Mouse (Mus musculus): Measurements from ENCODE around the gene Slc37a1. TPM values are rescaled to one million over a fixed set of nuclear protein-coding genes. Genes with fewer than 3 reads are reported as not detected.

Slc37a1 gene
- polyA plus RNA-seq, 1 experiment from 2014 or later = 10.5 TPM

DNA sequence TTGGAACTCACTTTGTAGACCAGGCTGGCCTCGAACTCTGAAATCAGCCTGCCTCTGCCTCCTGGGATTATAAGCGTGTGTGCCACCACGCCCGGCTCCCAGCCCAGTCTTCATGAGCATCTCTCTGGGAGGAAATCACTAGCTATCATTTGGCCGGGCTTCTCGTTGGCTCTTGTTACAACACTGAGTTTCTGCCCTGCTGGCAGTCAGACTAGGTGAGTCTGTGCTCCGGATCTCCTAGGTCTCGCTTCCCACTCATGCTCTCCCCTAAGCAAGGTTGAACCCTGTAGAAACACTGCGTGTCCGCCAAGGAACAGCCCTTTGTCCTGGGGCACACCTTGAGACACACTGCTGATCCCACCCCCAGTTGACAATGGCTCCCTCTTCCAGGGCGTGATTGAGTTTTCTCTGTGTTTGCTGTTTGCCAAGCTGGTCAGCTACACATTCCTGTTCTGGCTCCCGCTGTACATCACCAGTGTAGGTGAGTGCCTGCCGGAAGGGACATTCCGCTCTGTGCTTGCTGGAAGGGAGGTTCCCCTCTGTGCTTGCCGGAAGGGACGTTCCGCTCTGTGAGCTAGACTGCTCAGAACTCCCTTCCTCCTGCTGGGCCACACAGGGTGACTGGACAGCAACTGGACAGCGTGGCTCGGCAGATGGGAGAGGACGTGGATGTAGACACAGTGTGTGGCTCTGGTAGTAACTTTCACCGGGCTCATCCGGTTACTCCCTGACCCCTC, 48.9 kb downstream of the Slc37a1 start:
- no peaks in the 10 kb centered on the region for H3K27me3 ChIP-seq (ENCODE audit: control insufficient read depth, insufficient read depth, low read length)
- no peak overlapping the region for H3K4me3 ChIP-seq (ENCODE audit: low read length)
- 81% methylated on average over 22 of the region's 22 CpGs for WGBS
- no peaks in the 10 kb centered on the region for H3K4me1 ChIP-seq (ENCODE audit: control insufficient read depth, insufficient read depth, low read length)
- no peak overlapping the region for H3K4me2 ChIP-seq (ENCODE audit: low read depth, low read length)
- no peaks in the 10 kb centered on the region for H3K36me3 ChIP-seq (ENCODE audit: control insufficient read depth, insufficient read depth)
- H3K9ac ChIP-seq (ENCODE audit: low read length) = no peak overlapping the region
- H3K9me3 ChIP-seq (replicated peaks; ENCODE audit: control insufficient read depth, low read length) = no peaks in the 10 kb centered on the region
- no peak for ATAC-seq (replicated peaks; ENCODE audit: extremely low read depth, insufficient read depth, low FRiP score)
- H3K27ac ChIP-seq (ENCODE audit: low read length) = no peak overlapping the region

DNA sequence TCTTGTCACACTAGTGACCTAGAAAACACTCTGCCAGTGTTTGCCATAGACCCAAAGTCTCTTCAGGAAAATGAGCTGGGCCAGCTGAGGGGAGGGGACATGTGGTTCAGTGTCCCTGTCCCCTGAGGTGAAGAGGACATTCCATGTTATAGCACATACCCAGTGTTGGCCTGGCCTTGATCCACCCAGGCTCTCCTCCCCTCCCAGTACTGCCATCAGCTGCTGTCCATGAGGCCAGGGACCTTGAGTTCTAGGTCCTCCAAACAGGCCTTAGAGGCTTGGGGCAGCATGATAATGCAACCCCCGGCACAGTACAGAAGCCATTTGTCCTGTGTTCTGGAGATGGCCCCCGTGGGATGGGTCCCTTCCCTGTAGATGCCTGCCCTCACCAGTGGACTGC, 53.2 kb downstream of the Slc37a1 start:
- ATAC-seq (replicated peaks; ENCODE audit: extremely low read depth, insufficient read depth, low FRiP score) = no peak
- H3K27ac ChIP-seq (ENCODE audit: low read length) = no peak overlapping the region
- H3K9me3 ChIP-seq (replicated peaks; ENCODE audit: control insufficient read depth, low read length) = no peaks in the 10 kb centered on the region
- H3K4me1 ChIP-seq (ENCODE audit: control insufficient read depth, insufficient read depth, low read length) = no peaks in the 10 kb centered on the region
- no peak overlapping the region for H3K9ac ChIP-seq (ENCODE audit: low read length)
- no peaks in the 10 kb centered on the region for H3K27me3 ChIP-seq (ENCODE audit: control insufficient read depth, insufficient read depth, low read length)
- no peaks in the 10 kb centered on the region for H3K36me3 ChIP-seq (ENCODE audit: control insufficient read depth, insufficient read depth)
- H3K4me2 ChIP-seq (ENCODE audit: low read depth, low read length) = no peak overlapping the region
- H3K4me3 ChIP-seq (ENCODE audit: low read length) = no peak overlapping the region
- 80% methylated on average over 2 of the region's 2 CpGs for WGBS

DNA sequence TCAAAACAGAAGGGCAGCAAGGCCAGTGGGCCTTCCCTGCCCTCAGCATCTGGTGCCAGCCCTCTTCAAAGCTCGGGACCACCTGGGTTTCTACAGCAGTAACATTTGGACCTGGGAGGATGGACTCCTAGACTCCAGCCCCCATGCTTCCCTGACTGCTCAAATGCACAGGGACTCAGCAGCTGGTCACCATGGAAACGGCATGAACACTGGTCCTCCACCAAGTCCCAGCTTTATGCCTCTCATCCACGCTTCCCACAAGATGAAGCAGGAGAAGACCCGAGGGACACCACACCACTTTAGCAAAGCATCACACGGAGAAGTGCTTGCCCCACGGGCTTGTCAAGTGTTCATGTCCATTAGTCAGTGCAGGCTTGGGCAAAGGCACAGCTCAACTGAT, 55.6 kb downstream of the Slc37a1 start:
- ATAC-seq (replicated peaks; ENCODE audit: extremely low read depth, insufficient read depth, low FRiP score) = no peak
- H3K36me3 ChIP-seq (ENCODE audit: control insufficient read depth, insufficient read depth) = no peaks in the 10 kb centered on the region
- no peak overlapping the region for H3K4me2 ChIP-seq (ENCODE audit: low read depth, low read length)
- no peak overlapping the region for H3K4me3 ChIP-seq (ENCODE audit: low read length)
- H3K27ac ChIP-seq (ENCODE audit: low read length) = no peak overlapping the region
- 78% methylated on average over 6 of the region's 6 CpGs for WGBS
- H3K4me1 ChIP-seq (ENCODE audit: control insufficient read depth, insufficient read depth, low read length) = no peaks in the 10 kb centered on the region
- H3K9me3 ChIP-seq (replicated peaks; ENCODE audit: control insufficient read depth, low read length) = no peaks in the 10 kb centered on the region
- no peak overlapping the region for H3K9ac ChIP-seq (ENCODE audit: low read length)
- H3K27me3 ChIP-seq (ENCODE audit: control insufficient read depth, insufficient read depth, low read length) = no peaks in the 10 kb centered on the region

DNA sequence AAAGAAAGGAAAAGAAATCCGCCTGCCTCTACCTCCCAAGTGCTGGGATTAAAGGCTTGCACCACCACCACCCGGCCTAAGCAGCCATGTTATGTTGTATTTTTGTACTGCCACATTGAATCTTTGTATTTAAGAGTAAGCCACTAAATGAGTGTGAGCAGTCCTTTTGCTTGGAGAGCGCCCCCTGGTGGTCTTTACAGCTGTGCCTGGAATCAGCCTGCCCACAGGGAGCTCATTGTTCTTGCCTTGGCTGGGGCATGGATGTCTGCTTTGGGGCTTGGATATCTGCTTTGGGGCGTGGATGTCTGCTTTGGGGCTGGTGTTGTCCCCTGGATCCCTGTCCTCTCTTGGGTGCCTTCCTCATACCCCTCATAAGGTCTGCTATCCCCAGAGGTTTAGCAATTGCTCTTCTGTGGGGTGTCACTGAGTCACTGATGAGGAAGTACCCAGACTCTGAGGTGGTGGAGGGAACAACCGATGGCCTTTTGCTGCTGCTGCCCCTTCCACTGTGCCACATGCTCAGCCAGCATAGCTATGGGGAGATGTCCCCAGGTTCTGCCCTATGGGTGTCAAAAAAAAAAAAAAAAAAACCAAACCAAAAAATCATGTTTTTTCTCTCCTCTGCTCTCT, 57.7 kb downstream of the Slc37a1 start:
- Histone ChIP-seq H3K4me1 (ENCODE audit: control insufficient read depth, insufficient read depth, low read length) (no peaks in the 10 kb centered on the region), H3K4me2 (ENCODE audit: low read depth, low read length) (no peak overlapping the region), H3K9me3 (replicated peaks; ENCODE audit: control insufficient read depth, low read length) (no peaks in the 10 kb centered on the region), H3K4me3 (ENCODE audit: low read length) (no peak overlapping the region), H3K27ac (ENCODE audit: low read length) (no peak overlapping the region), H3K36me3 (ENCODE audit: control insufficient read depth, insufficient read depth) (no peaks in the 10 kb centered on the region), H3K9ac (ENCODE audit: low read length) (no peak overlapping the region), H3K27me3 (ENCODE audit: control insufficient read depth, insufficient read depth, low read length) (no peaks in the 10 kb centered on the region)
- WGBS = 43% methylated on average over 5 of the region's 5 CpGs
- no peak for ATAC-seq (replicated peaks; ENCODE audit: extremely low read depth, insufficient read depth, low FRiP score)

DNA sequence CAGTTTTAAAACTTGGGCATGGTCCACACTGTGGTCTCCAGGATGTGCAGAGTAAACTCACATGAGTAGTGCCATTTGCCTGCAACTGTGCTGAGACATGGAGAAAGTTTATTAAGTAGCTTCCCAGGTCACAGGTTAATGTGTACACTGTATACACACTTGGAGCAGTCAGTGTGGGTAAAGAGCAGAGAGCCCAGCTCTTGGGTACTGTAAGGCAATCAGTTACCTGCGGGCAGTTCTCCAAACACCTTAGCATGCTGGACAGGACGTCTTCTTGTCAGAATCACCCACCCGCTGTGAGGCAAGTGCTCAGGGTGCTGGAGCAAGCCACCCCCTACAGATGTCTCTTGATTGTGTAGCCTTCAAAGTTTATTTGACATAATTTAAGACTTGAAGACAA, 58.2 kb downstream of the Slc37a1 start:
- no peak for ATAC-seq (replicated peaks; ENCODE audit: extremely low read depth, insufficient read depth, low FRiP score)
- Histone ChIP-seq H3K27me3 (ENCODE audit: control insufficient read depth, insufficient read depth, low read length) (no peaks in the 10 kb centered on the region), H3K36me3 (ENCODE audit: control insufficient read depth, insufficient read depth) (no peaks in the 10 kb centered on the region), H3K4me3 (ENCODE audit: low read length) (no peak overlapping the region), H3K4me1 (ENCODE audit: control insufficient read depth, insufficient read depth, low read length) (no peaks in the 10 kb centered on the region), H3K27ac (ENCODE audit: low read length) (no peak overlapping the region), H3K4me2 (ENCODE audit: low read depth, low read length) (no peak overlapping the region), H3K9ac (ENCODE audit: low read length) (no peak overlapping the region), H3K9me3 (replicated peaks; ENCODE audit: control insufficient read depth, low read length) (no peaks in the 10 kb centered on the region)
- 90% methylated on average over 3 of the region's 3 CpGs for WGBS

DNA sequence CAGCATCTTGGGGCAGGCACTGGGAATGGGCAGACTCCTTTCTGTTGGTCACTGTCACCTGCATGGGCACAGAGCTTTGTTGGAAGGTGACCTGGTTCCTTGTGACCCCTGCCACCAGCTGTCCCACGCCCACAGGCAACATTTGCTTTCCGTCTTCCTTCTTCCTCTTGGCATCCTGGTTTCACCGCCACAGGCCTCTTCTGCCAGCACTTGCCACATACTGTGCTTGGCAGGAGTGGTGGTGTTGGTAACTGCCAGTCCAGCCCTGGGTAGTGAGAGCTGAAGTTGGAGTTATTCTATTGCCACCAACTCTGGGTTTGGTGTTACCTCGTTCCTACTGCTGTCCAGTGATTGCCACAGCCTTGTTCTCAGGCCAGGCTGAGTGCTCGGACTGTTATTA, 61.5 kb downstream of the Slc37a1 start:
- Histone ChIP-seq H3K27me3 (ENCODE audit: control insufficient read depth, insufficient read depth, low read length) (no peaks in the 10 kb centered on the region), H3K4me2 (ENCODE audit: low read depth, low read length) (no peak overlapping the region), H3K27ac (ENCODE audit: low read length) (no peak overlapping the region), H3K9me3 (replicated peaks; ENCODE audit: control insufficient read depth, low read length) (no peaks in the 10 kb centered on the region), H3K4me3 (ENCODE audit: low read length) (no peak overlapping the region), H3K4me1 (ENCODE audit: control insufficient read depth, insufficient read depth, low read length) (peaks cover 2% of the 10 kb centered on the region; the same call in 1 of the 2 replicates), H3K9ac (ENCODE audit: low read length) (no peak overlapping the region), H3K36me3 (ENCODE audit: control insufficient read depth, insufficient read depth) (no peaks in the 10 kb centered on the region)
- WGBS = 79% methylated on average over 5 of the region's 5 CpGs
- ATAC-seq (replicated peaks; ENCODE audit: extremely low read depth, insufficient read depth, low FRiP score) = no peak

DNA sequence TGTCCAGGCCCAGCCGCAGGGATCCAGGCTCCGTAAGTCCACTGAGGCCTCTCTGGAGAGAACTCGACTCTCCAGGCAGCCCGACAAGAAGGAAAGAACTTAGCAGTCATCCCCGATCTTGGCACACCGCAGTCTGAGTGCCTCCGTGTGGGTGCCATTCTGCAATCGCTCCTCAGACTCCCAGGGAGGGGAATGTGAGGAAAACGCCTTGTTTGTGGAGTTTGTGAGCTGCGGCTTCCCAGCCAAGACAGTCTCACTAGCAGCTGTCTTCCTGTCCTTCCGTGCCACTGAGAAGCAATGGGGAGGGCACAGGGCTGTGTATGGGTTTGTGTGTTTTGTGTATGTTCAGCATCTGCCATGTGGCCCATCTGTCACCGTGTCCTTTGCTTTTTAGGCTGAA, 62.8 kb downstream of the Slc37a1 start:
- ATAC-seq (replicated peaks; ENCODE audit: extremely low read depth, insufficient read depth, low FRiP score) = no peak
- no peak overlapping the region for H3K9ac ChIP-seq (ENCODE audit: low read length)
- 81% methylated on average over 12 of the region's 12 CpGs for WGBS
- no peak overlapping the region for H3K4me2 ChIP-seq (ENCODE audit: low read depth, low read length)
- no peaks in the 10 kb centered on the region for H3K9me3 ChIP-seq (replicated peaks; ENCODE audit: control insufficient read depth, low read length)
- no peaks in the 10 kb centered on the region for H3K27me3 ChIP-seq (ENCODE audit: control insufficient read depth, insufficient read depth, low read length)
- H3K27ac ChIP-seq (ENCODE audit: low read length) = no peak overlapping the region
- no peaks in the 10 kb centered on the region for H3K36me3 ChIP-seq (ENCODE audit: control insufficient read depth, insufficient read depth)
- no peak overlapping the region for H3K4me3 ChIP-seq (ENCODE audit: low read length)
- H3K4me1 ChIP-seq (ENCODE audit: control insufficient read depth, insufficient read depth, low read length) = peaks cover 2% of the 10 kb centered on the region; the same call in 1 of the 2 replicates

DNA sequence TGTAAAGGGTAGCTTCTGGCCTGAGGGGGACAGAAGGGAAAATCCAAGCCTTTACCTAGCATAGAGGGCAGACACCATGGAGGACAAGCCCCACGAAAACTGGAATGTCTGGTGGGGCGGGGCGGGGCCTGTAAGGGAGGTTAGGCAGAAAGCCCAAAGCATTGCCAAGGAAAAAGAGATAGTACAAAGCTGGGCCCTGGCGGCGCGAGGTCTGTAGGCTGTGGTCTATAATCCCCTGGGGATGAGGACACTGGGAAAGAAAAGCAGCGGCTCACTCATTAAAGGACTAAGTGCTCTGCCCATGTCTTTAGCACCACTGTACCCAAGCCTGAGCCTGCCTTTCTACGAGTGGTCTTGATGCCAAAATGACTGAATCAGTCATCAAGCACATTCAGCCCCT, 65.4 kb downstream of the Slc37a1 start:
- Histone ChIP-seq H3K4me3 (ENCODE audit: low read length) (no peak overlapping the region), H3K9me3 (replicated peaks; ENCODE audit: control insufficient read depth, low read length) (no peaks in the 10 kb centered on the region), H3K27ac (ENCODE audit: low read length) (no peak overlapping the region), H3K36me3 (ENCODE audit: control insufficient read depth, insufficient read depth) (no peaks in the 10 kb centered on the region), H3K9ac (ENCODE audit: low read length) (no peak overlapping the region), H3K27me3 (ENCODE audit: control insufficient read depth, insufficient read depth, low read length) (no peaks in the 10 kb centered on the region), H3K4me2 (ENCODE audit: low read depth, low read length) (no peak overlapping the region), H3K4me1 (ENCODE audit: control insufficient read depth, insufficient read depth, low read length) (peaks cover 2% of the 10 kb centered on the region; the same call in 1 of the 2 replicates)
- no peak for ATAC-seq (replicated peaks; ENCODE audit: extremely low read depth, insufficient read depth, low FRiP score)
- WGBS = 54% methylated on average over 8 of the region's 8 CpGs

DNA sequence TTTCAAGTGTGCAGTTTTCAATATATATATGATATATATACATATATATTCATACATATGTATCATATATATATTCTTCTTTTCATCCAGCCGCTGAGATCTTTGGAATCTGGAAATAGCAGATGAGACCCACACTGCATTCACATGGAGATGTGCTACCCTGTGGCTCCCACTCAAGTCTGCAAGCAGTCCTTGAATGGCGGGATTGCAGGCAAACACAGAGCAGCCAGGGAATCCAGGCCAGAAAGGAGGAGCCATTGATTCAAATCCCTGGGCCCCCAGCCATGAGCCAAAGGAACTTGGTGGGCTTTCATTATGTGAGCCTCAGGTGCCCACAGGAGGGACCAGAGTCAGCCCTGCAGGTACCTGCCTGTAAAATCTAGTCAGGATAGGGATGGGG, 66.7 kb downstream of the Slc37a1 start:
- peaks cover 2% of the 10 kb centered on the region; the same call in 1 of the 2 replicates for H3K4me1 ChIP-seq (ENCODE audit: control insufficient read depth, insufficient read depth, low read length)
- H3K27me3 ChIP-seq (ENCODE audit: control insufficient read depth, insufficient read depth, low read length) = no peaks in the 10 kb centered on the region
- no peak for ATAC-seq (replicated peaks; ENCODE audit: extremely low read depth, insufficient read depth, low FRiP score)
- H3K36me3 ChIP-seq (ENCODE audit: control insufficient read depth, insufficient read depth) = no peaks in the 10 kb centered on the region
- H3K4me2 ChIP-seq (ENCODE audit: low read depth, low read length) = no peak overlapping the region
- WGBS = 84% methylated on average over 2 of the region's 2 CpGs
- no peak overlapping the region for H3K27ac ChIP-seq (ENCODE audit: low read length)
- H3K9me3 ChIP-seq (replicated peaks; ENCODE audit: control insufficient read depth, low read length) = no peaks in the 10 kb centered on the region
- no peak overlapping the region for H3K9ac ChIP-seq (ENCODE audit: low read length)
- H3K4me3 ChIP-seq (ENCODE audit: low read length) = no peak overlapping the region

Data from heart, embryonic 16.5 days (tissue).